Mouse (Mus musculus) intestine, embryonic 16.5 days (tissue): ENCODE results near the gene Spef2. TPM values are rescaled to one million over a fixed set of nuclear protein-coding genes. Genes with fewer than 3 reads are reported as not detected.

Experiments used
- ATAC-seq: fragments of 200-750 bp; cut with Nextera tagmentation; 2 replicates; pipeline ENCODE4 v1.8.0; 2017; ENCODE audit warnings: moderate TSS enrichment, moderate library complexity
- H3K27ac ChIP-seq: fragments of 300-500 bp; sonication (generic); 2 replicates; pipeline ENCODE4 v1.5.1; 2014; ENCODE audit warnings: mild to moderate bottlenecking, low read length
- H3K27me3 ChIP-seq: fragments of 300-500 bp; sonication (generic); replicated peaks from 2 replicates; pipeline ENCODE4 v1.6.1; 2014; ENCODE audit warnings: low read length, control low read depth, mixed read lengths; ENCODE audit not compliant: control insufficient read depth, insufficient read depth
- H3K36me3 ChIP-seq: fragments of 300-500 bp; sonication (generic); 2 replicates; pipeline ENCODE4 v1.6.1; 2014; ENCODE audit warnings: low read length, control low read depth; ENCODE audit not compliant: control insufficient read depth, insufficient read depth
- H3K4me1 ChIP-seq: fragments of 300-500 bp; sonication (generic); 2 replicates; pipeline ENCODE4 v1.6.1; 2014; ENCODE audit warnings: low read length, control low read depth, mixed read lengths; ENCODE audit not compliant: control insufficient read depth, insufficient read depth
- H3K4me2 ChIP-seq: fragments of 300-500 bp; sonication (generic); 2 replicates; pipeline ENCODE4 v1.6.1; 2014; ENCODE audit warnings: low read depth, low read length, control low read depth
- H3K4me3 ChIP-seq: fragments of 300-500 bp; sonication (generic); 2 replicates; pipeline ENCODE4 v1.5.1; 2014; ENCODE audit warnings: mild to moderate bottlenecking, low read length
- H3K9ac ChIP-seq: fragments of 300-500 bp; sonication (generic); 2 replicates; pipeline ENCODE4 v1.6.1; 2014; ENCODE audit warnings: low read depth, low read length
- H3K9me3 ChIP-seq: fragments of 300-500 bp; sonication (generic); 2 replicates; pipeline ENCODE4 v1.6.1; 2016; ENCODE audit warnings: low read length, control low read depth; ENCODE audit not compliant: control insufficient read depth
- WGBS: fragments of 180-500 bp; shearing (Covaris S2); extraction: QIAGEN DNeasy Blood & Tissue Kit; methylation state at CpG from one replicate; pipeline ENCODE4 v1.1.7; 2014; 5-methylcytosine and 5-hydroxymethylcytosine counted together
- polyA plus RNA-seq: library from polyadenylated mRNA; unstranded; fragments of >200 nt; fragmentation: Nextera tagmentation; extraction: Ambion mirVana; gene quantifications from 2 replicates; pipeline ENCODE4 v1.2.1, GENCODE M21; 2015

Gene Spef2
- polyA plus RNA-seq, 1 experiment from 2014 or later: 0.15 TPM

- Histone ChIP-seq H3K9me3 (no peaks in the 10 kb centered on the region), H3K4me1 (no peaks in the 10 kb centered on the region), H3K4me3 (no peak overlapping the region), H3K9ac (no peak overlapping the region), H3K27ac (no peak overlapping the region), H3K4me2 (no peak overlapping the region), H3K36me3 (no peaks in the 10 kb centered on the region), H3K27me3 (no peaks in the 10 kb centered on the region)
- 93% methylated on average over 3 of the region's 3 CpGs for WGBS
- no peak for ATAC-seq
Measured at GRCm38 (mm10) chr15:9742172-9742571, 6.5 kb downstream of the Spef2 start.

- no peak overlapping the region for H3K4me3 ChIP-seq
- WGBS: 71% methylated on average over 7 of the region's 7 CpGs
- H3K27me3 ChIP-seq: no peaks in the 10 kb centered on the region
- no peak overlapping the region for H3K4me2 ChIP-seq
- H3K27ac ChIP-seq: no peak overlapping the region
- H3K9me3 ChIP-seq: no peaks in the 10 kb centered on the region
- H3K4me1 ChIP-seq: no peaks in the 10 kb centered on the region
- ATAC-seq: no peak
- no peak overlapping the region for H3K9ac ChIP-seq
- no peaks in the 10 kb centered on the region for H3K36me3 ChIP-seq
Measured at GRCm38 (mm10) chr15:9714574-9715458, 33.9 kb downstream of the Spef2 start.

- 72% methylated on average over 3 of the region's 3 CpGs for WGBS
- no peak for ATAC-seq
- no peaks in the 10 kb centered on the region for H3K36me3 ChIP-seq
- no peak overlapping the region for H3K4me3 ChIP-seq
- H3K4me1 ChIP-seq: no peaks in the 10 kb centered on the region
- no peak overlapping the region for H3K9ac ChIP-seq
- H3K4me2 ChIP-seq: no peak overlapping the region
- no peak overlapping the region for H3K27ac ChIP-seq
- H3K9me3 ChIP-seq: no peaks in the 10 kb centered on the region
- H3K27me3 ChIP-seq: no peaks in the 10 kb centered on the region
Measured at GRCm38 (mm10) chr15:9713707-9714106, 35.0 kb downstream of the Spef2 start.

GRCm38 (mm10) chr15:9710330-9710729 is 38.3 kb downstream of the Spef2 start:
- no peak overlapping the region for H3K9ac ChIP-seq
- 85% methylated on average over 2 of the region's 2 CpGs for WGBS
- H3K27me3 ChIP-seq: no peaks in the 10 kb centered on the region
- no peaks in the 10 kb centered on the region for H3K36me3 ChIP-seq
- ATAC-seq: no peak
- no peak overlapping the region for H3K27ac ChIP-seq
- H3K9me3 ChIP-seq: no peaks in the 10 kb centered on the region
- no peak overlapping the region for H3K4me3 ChIP-seq
- H3K4me1 ChIP-seq: no peaks in the 10 kb centered on the region
- H3K4me2 ChIP-seq: no peak overlapping the region

- ATAC-seq: no peak
- WGBS: 63% methylated on average over 2 of the region's 2 CpGs
- H3K4me2 ChIP-seq: no peak overlapping the region
Measured at GRCm38 (mm10) chr15:9705830-9706450, 42.7 kb downstream of the Spef2 start.

GRCm38 (mm10) chr15:9701845-9702244 is 46.8 kb downstream of the Spef2 start:
- H3K9me3 ChIP-seq: no peaks in the 10 kb centered on the region
- no peaks in the 10 kb centered on the region for H3K36me3 ChIP-seq
- no peak overlapping the region for H3K4me3 ChIP-seq
- no peak overlapping the region for H3K9ac ChIP-seq
- no peak for ATAC-seq
- H3K27ac ChIP-seq: no peak overlapping the region
- H3K4me1 ChIP-seq: no peaks in the 10 kb centered on the region
- no peaks in the 10 kb centered on the region for H3K27me3 ChIP-seq
- no peak overlapping the region for H3K4me2 ChIP-seq

More at GRCm38 (mm10) chr15:9705830-9706450, 42.7 kb downstream of the Spef2 start:
- H3K27me3 ChIP-seq: no peaks in the 10 kb centered on the region
- H3K9me3 ChIP-seq: no peaks in the 10 kb centered on the region
- H3K4me3 ChIP-seq: no peak overlapping the region
- H3K27ac ChIP-seq: no peak overlapping the region
- no peaks in the 10 kb centered on the region for H3K4me1 ChIP-seq
- no peak overlapping the region for H3K9ac ChIP-seq
- H3K36me3 ChIP-seq: no peaks in the 10 kb centered on the region

- Histone ChIP-seq H3K4me3 (no peak overlapping the region), H3K9ac (no peak overlapping the region), H3K27me3 (no peaks in the 10 kb centered on the region), H3K9me3 (no peaks in the 10 kb centered on the region), H3K36me3 (no peaks in the 10 kb centered on the region), H3K27ac (no peak overlapping the region), H3K4me1 (no peaks in the 10 kb centered on the region), H3K4me2 (no peak overlapping the region)
- no peak for ATAC-seq
Measured at GRCm38 (mm10) chr15:9691721-9692120, 56.9 kb downstream of the Spef2 start.

- no peak for ATAC-seq
- H3K9me3 ChIP-seq: no peaks in the 10 kb centered on the region
- H3K4me3 ChIP-seq: no peak overlapping the region
- H3K4me1 ChIP-seq: no peaks in the 10 kb centered on the region
- WGBS: 85% methylated on average over 5 of the region's 5 CpGs
- no peak overlapping the region for H3K4me2 ChIP-seq
- H3K27me3 ChIP-seq: no peaks in the 10 kb centered on the region
- H3K36me3 ChIP-seq: no peaks in the 10 kb centered on the region
- H3K9ac ChIP-seq: no peak overlapping the region
- H3K27ac ChIP-seq: no peak overlapping the region
Measured at GRCm38 (mm10) chr15:9690845-9691244, 57.8 kb downstream of the Spef2 start.

GRCm38 (mm10) chr15:9690436-9690835 is 58.2 kb downstream of the Spef2 start:
- Histone ChIP-seq H3K9me3 (no peaks in the 10 kb centered on the region), H3K27ac (no peak overlapping the region), H3K9ac (no peak overlapping the region), H3K36me3 (no peaks in the 10 kb centered on the region), H3K4me3 (no peak overlapping the region), H3K4me1 (no peaks in the 10 kb centered on the region), H3K4me2 (no peak overlapping the region), H3K27me3 (no peaks in the 10 kb centered on the region)
- 70% methylated on average over 1 of the region's 1 CpGs for WGBS
- ATAC-seq: no peak
